Mouse (Mus musculus) testis, adult 2 months (tissue): ENCODE results near the gene Ccdc155.

Experiments
- CTCF ChIP-seq: fragments of 200-500 bp; IDR thresholded peaks from 2 replicates; pipeline ENCODE4 v1.5.1; 2012; ENCODE audit warnings: low read depth, mild to moderate bottlenecking, inconsistent platforms, low read length, moderate library complexity; ENCODE audit not compliant: control insufficient read depth, insufficient read depth, insufficient replicate concordance
- POLR2A ChIP-seq: fragments of 200-500 bp; IDR thresholded peaks from 2 replicates; pipeline ENCODE4 v1.6.1; 2012; ENCODE audit warnings: low read depth, mild to moderate bottlenecking, inconsistent platforms, low read length, moderate library complexity; ENCODE audit not compliant: control insufficient read depth

DNA sequence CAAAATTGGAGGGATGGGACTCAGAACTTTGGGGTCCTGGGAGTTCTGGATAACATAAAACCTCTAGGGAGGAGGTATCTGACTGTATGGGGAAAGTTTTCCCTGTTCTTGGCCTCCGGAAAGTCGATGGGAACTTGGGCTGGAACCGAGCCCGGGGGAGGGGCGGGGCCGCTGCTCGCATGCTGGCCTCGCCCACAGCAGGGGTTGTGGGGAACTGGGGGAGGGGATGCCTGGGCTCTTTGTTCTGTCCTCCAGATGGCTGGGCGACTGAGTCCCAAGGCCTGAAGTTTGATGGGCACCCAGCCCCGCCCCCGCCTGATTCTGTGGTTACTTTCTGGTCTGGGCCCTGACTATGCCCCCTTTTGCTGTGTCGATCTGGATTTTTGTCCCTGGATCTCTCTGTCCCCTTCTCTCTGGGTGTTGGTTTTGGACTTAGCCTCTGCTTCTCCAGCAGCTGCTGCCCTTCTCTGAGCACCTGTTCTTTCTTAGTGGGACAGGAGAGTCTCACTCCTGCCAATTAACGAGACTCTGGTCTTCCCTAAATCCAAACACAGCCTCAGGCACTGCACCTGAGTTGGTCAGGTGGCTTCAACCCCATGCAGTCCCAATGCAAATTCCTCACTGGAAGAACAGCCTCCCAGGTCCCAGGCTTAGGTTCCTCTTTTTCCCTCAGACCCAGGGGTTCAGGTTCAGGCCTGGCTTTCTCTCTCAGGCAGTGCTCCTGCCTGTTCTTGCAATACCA, 11.9 kb upstream of the Ccdc155 start:
- TF ChIP-seq CTCF = no peak
- TF ChIP-seq POLR2A = no peak
